In genomic region chr5:36477486-36477885, GRCm38 (mm10) we compare ENCODE assay signal across 16 mouse cellular contexts.
"Had no signal": no experiment of that assay in that cellular context is flagged by ENCODE, and none has a peak within 500 bp of the region (broad histone marks: within the 10 kb centered on the region; RNA-seq: fewer than 3 reads in every experiment).

No protein-coding gene starts in this region.

- DNase-seq: kidney, adult 11 months; kidney, adult 9 months; kidney, postnatal 10 days; kidney, postnatal 4 days; liver, postnatal 0 days; right cerebral cortex, adult 18-20 months; spleen, adult 18-20 months; thymus, adult 2 months; thymus, postnatal 25 days had no signal

- H3K9ac ChIP-seq: liver, embryonic 12.5 days; liver, postnatal 0 days; midbrain, embryonic 13.5 days; neural tube, embryonic 15.5 days; stomach, embryonic 15.5 days had no signal

- ATAC-seq: liver, embryonic 12.5 days; liver, postnatal 0 days; midbrain, embryonic 13.5 days had no signal

- H3K9me3 ChIP-seq: limb, embryonic 10.5 days; liver, embryonic 12.5 days; midbrain, embryonic 13.5 days; neural tube, embryonic 15.5 days; stomach, embryonic 15.5 days had no signal

- H3K4me3 ChIP-seq: left cerebral cortex, adult 2 months; limb, embryonic 10.5 days; liver, embryonic 12.5 days; midbrain, embryonic 13.5 days; myocyte; neural tube, embryonic 15.5 days; stomach, embryonic 15.5 days had no signal

- H3K4me2 ChIP-seq: liver, embryonic 12.5 days; midbrain, embryonic 13.5 days; neural tube, embryonic 15.5 days; stomach, embryonic 15.5 days had no signal

- H3K27me3 ChIP-seq: liver, embryonic 12.5 days; midbrain, embryonic 13.5 days; neural tube, embryonic 15.5 days; stomach, embryonic 15.5 days had no signal

- H3K27ac ChIP-seq: left cerebral cortex, adult 2 months; limb, embryonic 10.5 days; liver, embryonic 12.5 days; midbrain, embryonic 13.5 days; neural tube, embryonic 15.5 days; stomach, embryonic 15.5 days had no signal
